Mouse (Mus musculus): ENCODE results near the gene Htatsf1.

The Htatsf1 gene

GRCm38 (mm10) chrX:57053174-57053992 is at the start of gene Htatsf1:
Htatsf1 (plus strand) TSS chrX:57053583.
- peak; percentile 87 for DNase-seq

- DNase-seq = no peak
Observed at GRCm38 (mm10) chrX:57012891-57013290, 40.5 kb upstream of the Htatsf1 start.

- no peak for DNase-seq
Observed at GRCm38 (mm10) chrX:57042774-57043173, 10.6 kb upstream of the Htatsf1 start, which contains the start of gene Brs3. Brs3 (plus strand) TSS chrX:57043074.

- DNase-seq = no peak
Observed at GRCm38 (mm10) chrX:57043869-57044268, 9.5 kb upstream of the Htatsf1 start.

GRCm38 (mm10) chrX:57052848-57053173 is 572 bp upstream of the Htatsf1 start:
- DNase-seq = no peak

- no peak for DNase-seq
Observed at GRCm38 (mm10) chrX:57053993-57054385, 606 bp downstream of the Htatsf1 start.

- DNase-seq = no peak
Observed at GRCm38 (mm10) chrX:57081496-57081895, 28.1 kb downstream of the Htatsf1 start.

- DNase-seq = no peak
Observed at GRCm38 (mm10) chrX:57087806-57088205, 34.4 kb downstream of the Htatsf1 start, which contains the start of gene Vgll1. Vgll1 (plus strand) TSS chrX:57088106.

GRCm38 (mm10) chrX:57103415-57103814 is 50.0 kb downstream of the Htatsf1 start:
- no peak for DNase-seq

GRCm38 (mm10) chrX:57106956-57107355 is 53.6 kb downstream of the Htatsf1 start:
- DNase-seq = no peak

Data from embryo, embryonic 11 days (tissue).